In the genomic region with DNA sequence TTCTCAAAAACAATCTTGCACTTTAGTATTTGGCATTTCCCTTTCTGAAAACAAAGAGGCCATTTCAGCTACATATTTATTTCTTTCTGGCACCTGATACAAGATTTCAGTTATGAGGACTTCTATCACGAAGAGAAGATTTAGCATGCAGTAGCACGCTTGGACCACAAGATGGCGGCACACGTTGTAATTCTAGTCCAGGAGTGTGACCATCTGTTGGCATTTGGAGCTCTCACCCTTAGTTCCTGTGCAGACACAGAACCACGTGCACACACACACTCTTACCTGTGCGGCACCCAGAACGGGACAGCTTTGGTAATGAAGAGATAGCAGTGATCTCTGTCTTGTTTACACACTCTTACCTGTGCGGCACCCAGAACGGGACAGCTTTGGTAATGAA, we compare ENCODE assay signal across 9 mouse cellular contexts. TPM values are rescaled to one million over a fixed set of nuclear protein-coding genes. Genes with fewer than 3 reads are reported as not detected.
A peak's percentile ranks its signal among the peaks of the same experiment; 100 is the strongest.
DNase-seq lines count a peak whose midpoint lies in the region; ATAC-seq and TF ChIP-seq lines count a peak whose summit lies in the region.
"Had no signal": no experiment of that assay in that cellular context is flagged by ENCODE, and none has a peak within 500 bp of the region (broad histone marks: within the 10 kb centered on the region; RNA-seq: fewer than 3 reads in every experiment).

No protein-coding gene starts in this region.

- no peaks in the 10 kb centered on the region for H3K36me3 ChIP-seq in forebrain, embryonic 11.5 days (ENCODE audit: control insufficient read depth, insufficient read depth, low read length)
- H3K36me3 ChIP-seq in forebrain, embryonic 16.5 days (ENCODE audit: control insufficient read depth, insufficient read depth): no peaks in the 10 kb centered on the region
- H3K36me3 ChIP-seq in liver, embryonic 14.5 days (replicated peaks; ENCODE audit: control insufficient read depth, insufficient read depth, low read depth): no peaks in the 10 kb centered on the region
- H3K36me3 ChIP-seq: G1E had no signal

- ATAC-seq in forebrain, embryonic 11.5 days (replicated peaks; ENCODE audit: low FRiP score): no peak
- ATAC-seq in forebrain, embryonic 16.5 days: no peak
- no peak for ATAC-seq in liver, embryonic 14.5 days (ENCODE audit: insufficient read depth)

- no peaks in the 10 kb centered on the region for H3K27me3 ChIP-seq in forebrain, embryonic 11.5 days (ENCODE audit: control insufficient read depth, insufficient read depth, low read length)
- no peaks in the 10 kb centered on the region for H3K27me3 ChIP-seq in forebrain, embryonic 16.5 days (replicated peaks; ENCODE audit: control insufficient read depth, insufficient read depth, low read length)
- no peaks in the 10 kb centered on the region for H3K27me3 ChIP-seq in liver, embryonic 14.5 days (ENCODE audit: control insufficient read depth, insufficient read depth, low read length)

- no peak overlapping the region for H3K27ac ChIP-seq in forebrain, embryonic 11.5 days (ENCODE audit: low read depth, low read length)
- no peak overlapping the region for H3K27ac ChIP-seq in forebrain, embryonic 16.5 days (ENCODE audit: low read length)
- no peak overlapping the region for H3K27ac ChIP-seq in liver, embryonic 14.5 days

- 53% methylated on average over 9 of the region's 9 CpGs for WGBS in forebrain, embryonic 11.5 days
- 48% methylated on average over 9 of the region's 9 CpGs for WGBS in forebrain, embryonic 16.5 days
- WGBS in liver, embryonic 14.5 days (ENCODE audit: insufficient replicate concordance): 39% methylated on average over 9 of the region's 9 CpGs

- peak; percentile 75 for DNase-seq in forebrain, embryonic 11.5 days (ENCODE audit: low spot score)
- DNase-seq in ovary, postnatal 36 days (ENCODE audit: low spot score): peak; percentile 49
- DNase-seq in ovary, adult 18-20 months (ENCODE audit: low spot score): no peak
- peak; percentile 84 to 90 for DNase-seq in cerebellum, postnatal 25 days
- peak; percentile 56 for DNase-seq in induced T-regulatory cell, adult 2 months (ENCODE audit: low read depth)
- peak in 1 of 3 experiments; percentile 16 for DNase-seq in liver, embryonic 14.5 days (ENCODE audit: low read depth in 3 of 3, low spot score in 3 of 3)
- DNase-seq in right cerebral cortex, postnatal 25 days: peak; percentile 38

- H3K4me1 ChIP-seq in forebrain, embryonic 11.5 days (replicated peaks; ENCODE audit: control insufficient read depth, insufficient read depth, low read length): no peaks in the 10 kb centered on the region
- no peaks in the 10 kb centered on the region for H3K4me1 ChIP-seq in forebrain, embryonic 16.5 days (replicated peaks; ENCODE audit: control insufficient read depth, insufficient read depth, low read length)
- H3K4me1 ChIP-seq in liver, embryonic 14.5 days (replicated peaks; ENCODE audit: control insufficient read depth in 2 of 2, insufficient read depth in 2 of 2, low read length in 1 of 2): no peaks in the 10 kb centered on the region

- H3K4me3 ChIP-seq in forebrain, embryonic 11.5 days (ENCODE audit: low read depth, low read length): no peak overlapping the region
- no peak overlapping the region for H3K4me3 ChIP-seq in forebrain, embryonic 16.5 days (replicated peaks; ENCODE audit: low read length)
- no peak overlapping the region for H3K4me3 ChIP-seq in liver, embryonic 14.5 days (ENCODE audit: insufficient read depth in 1 of 2, low read depth in 2 of 2, low read length in 2 of 2)

- TF ChIP-seq EP300 in liver, embryonic 14.5 days (IDR thresholded peaks at IDR 0.05; ENCODE audit: low read depth): no peak

- H3K9me3 ChIP-seq in forebrain, embryonic 11.5 days (ENCODE audit: control insufficient read depth, low read length): no peaks in the 10 kb centered on the region
- peaks cover 3% of the 10 kb centered on the region; the same call in 1 of the 2 replicates for H3K9me3 ChIP-seq in forebrain, embryonic 16.5 days (ENCODE audit: control insufficient read depth, low read length)
- no peaks in the 10 kb centered on the region for H3K9me3 ChIP-seq in liver, embryonic 14.5 days (ENCODE audit: control insufficient read depth, low read length)

- H3K9ac ChIP-seq in forebrain, embryonic 11.5 days (ENCODE audit: low read length): no peak overlapping the region
- no peak overlapping the region for H3K9ac ChIP-seq in forebrain, embryonic 16.5 days (replicated peaks; ENCODE audit: low read depth, low read length)
- H3K9ac ChIP-seq in liver, embryonic 14.5 days (replicated peaks): no peak overlapping the region

- peak; percentile 77 for TF ChIP-seq CTCF in liver, embryonic 14.5 days (IDR thresholded peaks at IDR 0.05; ENCODE audit: low read depth)

- H3K4me2 ChIP-seq in forebrain, embryonic 11.5 days (ENCODE audit: low read depth, low read length, severe bottlenecking): no peak overlapping the region
- H3K4me2 ChIP-seq in forebrain, embryonic 16.5 days (ENCODE audit: low read length): no peak overlapping the region
- no peak overlapping the region for H3K4me2 ChIP-seq in liver, embryonic 14.5 days (ENCODE audit: low read depth)

RNA-seq across cellular contexts. Expression of a gene that starts 25.4 kb away (rescaled TPM):
- polyA plus RNA-seq in forebrain, embryonic 11.5 days (2014; fragmentation: Nextera tagmentation; extraction: Ambion mirVana): 0.08 TPM in 1 of 2 replicates, not detected in the other
- 0.40 and 0.49 TPM in 2 replicates for polyA plus RNA-seq in forebrain, embryonic 16.5 days (2015; fragmentation: Nextera tagmentation; extraction: Ambion mirVana)
- polyA plus RNA-seq in liver, embryonic 14.5 days (2012; rRNA removed): 0.04 TPM in 2 replicates
- 0.01 and 0.11 TPM in 2 replicates for polyA plus RNA-seq in liver, embryonic 14.5 days (2014; fragmentation: Nextera tagmentation; extraction: Ambion mirVana)
- polyA plus RNA-seq: G1E had no signal

RNA-seq across cellular contexts. Expression of a gene that starts 37.5 kb away (rescaled TPM):
- 0.48 and 0.60 TPM in 2 replicates for polyA plus RNA-seq in forebrain, embryonic 11.5 days (2014; fragmentation: Nextera tagmentation; extraction: Ambion mirVana)
- polyA plus RNA-seq in forebrain, embryonic 16.5 days (2015; fragmentation: Nextera tagmentation; extraction: Ambion mirVana): 3.1 and 5.6 TPM in 2 replicates
- 0.17 and 0.19 TPM in 2 replicates for polyA plus RNA-seq in liver, embryonic 14.5 days (2012; rRNA removed)
- polyA plus RNA-seq in liver, embryonic 14.5 days (2014; fragmentation: Nextera tagmentation; extraction: Ambion mirVana): 0.05 TPM in 1 of 2 replicates, not detected in the other
- polyA plus RNA-seq: G1E had no signal

RNA-seq across cellular contexts. Expression of a gene that starts 59.3 kb away (rescaled TPM):
- polyA plus RNA-seq in forebrain, embryonic 11.5 days (2014; fragmentation: Nextera tagmentation; extraction: Ambion mirVana): 8.3 and 8.9 TPM in 2 replicates
- 18.7 and 20.5 TPM in 2 replicates for polyA plus RNA-seq in forebrain, embryonic 16.5 days (2015; fragmentation: Nextera tagmentation; extraction: Ambion mirVana)
- 0.08 and 0.12 TPM in 2 replicates for polyA plus RNA-seq in liver, embryonic 14.5 days (2012; rRNA removed)
- polyA plus RNA-seq in liver, embryonic 14.5 days (2014; fragmentation: Nextera tagmentation; extraction: Ambion mirVana): 0.29 and 0.34 TPM in 2 replicates
- polyA plus RNA-seq: G1E had no signal
